Mouse (Mus musculus): Measurements from ENCODE around the gene Fxr2.
A peak's percentile ranks its signal among the peaks of the same experiment; 100 is the strongest.

Gene Fxr2

GRCm38 (mm10) chr11:69632284-69633089, at the start of gene Fxr2:
TSS of gene Fxr2 (plus strand) at chr11:69632990.
- peak; percentile 99 for DNase-seq (ENCODE audit: low spot score)

- DNase-seq (ENCODE audit: low spot score): no peak
Observed at GRCm38 (mm10) chr11:69584008-69584407, 48.8 kb upstream of the Fxr2 start.

- no peak for DNase-seq (ENCODE audit: low spot score)
Observed at GRCm38 (mm10) chr11:69584937-69585336, 47.9 kb upstream of the Fxr2 start.

GRCm38 (mm10) chr11:69585718-69586325, 47.0 kb upstream of the Fxr2 start:
- no peak for DNase-seq (ENCODE audit: low spot score)

GRCm38 (mm10) chr11:69589207-69589834, 43.5 kb upstream of the Fxr2 start:
- DNase-seq (ENCODE audit: low spot score): no peak

GRCm38 (mm10) chr11:69590622-69591021, 42.2 kb upstream of the Fxr2 start:
- DNase-seq (ENCODE audit: low spot score): no peak

- DNase-seq (ENCODE audit: low spot score): no peak
Observed at GRCm38 (mm10) chr11:69591424-69591823, 41.4 kb upstream of the Fxr2 start.

GRCm38 (mm10) chr11:69591899-69592637, 40.7 kb upstream of the Fxr2 start:
- no peak for DNase-seq (ENCODE audit: low spot score)

GRCm38 (mm10) chr11:69592799-69593198, 40.0 kb upstream of the Fxr2 start:
- DNase-seq (ENCODE audit: low spot score): no peak

- DNase-seq (ENCODE audit: low spot score): no peak
Observed at GRCm38 (mm10) chr11:69594853-69595252, 37.9 kb upstream of the Fxr2 start.

GRCm38 (mm10) chr11:69599436-69599835, 33.4 kb upstream of the Fxr2 start:
- DNase-seq (ENCODE audit: low spot score): no peak

- DNase-seq (ENCODE audit: low spot score): no peak
Observed at GRCm38 (mm10) chr11:69600098-69600497, 32.7 kb upstream of the Fxr2 start.

- DNase-seq (ENCODE audit: low spot score): no peak
Observed at GRCm38 (mm10) chr11:69601768-69602167, 31.0 kb upstream of the Fxr2 start.

- no peak for DNase-seq (ENCODE audit: low spot score)
Observed at GRCm38 (mm10) chr11:69603516-69603915, 29.3 kb upstream of the Fxr2 start.

- DNase-seq (ENCODE audit: low spot score): no peak
Observed at GRCm38 (mm10) chr11:69604347-69604746, 28.4 kb upstream of the Fxr2 start.

GRCm38 (mm10) chr11:69604795-69605664, 27.8 kb upstream of the Fxr2 start:
- DNase-seq (ENCODE audit: low spot score): no peak

- peak; percentile 61 for DNase-seq (ENCODE audit: low spot score)
Observed at GRCm38 (mm10) chr11:69605726-69606490, 26.9 kb upstream of the Fxr2 start, which contains the start of gene Atp1b2. TSS of gene Atp1b2 (minus strand) at chr11:69605942.

- no peak for DNase-seq (ENCODE audit: low spot score)
Observed at GRCm38 (mm10) chr11:69606491-69606795, 26.3 kb upstream of the Fxr2 start.

GRCm38 (mm10) chr11:69606832-69607231, 26.0 kb upstream of the Fxr2 start:
- DNase-seq (ENCODE audit: low spot score): no peak

- no peak for DNase-seq (ENCODE audit: low spot score)
Observed at GRCm38 (mm10) chr11:69608525-69608924, 24.3 kb upstream of the Fxr2 start.

- no peak for DNase-seq (ENCODE audit: low spot score)
Observed at GRCm38 (mm10) chr11:69609416-69609815, 23.4 kb upstream of the Fxr2 start.

Data from T-cell, adult 2 months (primary cell).